Mouse (Mus musculus): ENCODE results near the gene Diablo. TPM values are rescaled to one million over a fixed set of nuclear protein-coding genes. Genes with fewer than 3 reads are reported as not detected.

Diablo gene
- polyA plus RNA-seq (2014; fragmentation: Illumina TruSeq; extraction: RNeasy Lipid Tissue Mini Kit (QIAGEN cat#74804); ENCODE audit: low replicate concordance) = 60.3 TPM

GRCm38 (mm10) chr5:123523692-123524392 lies at the start of gene Diablo:
Gene Diablo (minus strand): TSS chr5:123524176.

DNA sequence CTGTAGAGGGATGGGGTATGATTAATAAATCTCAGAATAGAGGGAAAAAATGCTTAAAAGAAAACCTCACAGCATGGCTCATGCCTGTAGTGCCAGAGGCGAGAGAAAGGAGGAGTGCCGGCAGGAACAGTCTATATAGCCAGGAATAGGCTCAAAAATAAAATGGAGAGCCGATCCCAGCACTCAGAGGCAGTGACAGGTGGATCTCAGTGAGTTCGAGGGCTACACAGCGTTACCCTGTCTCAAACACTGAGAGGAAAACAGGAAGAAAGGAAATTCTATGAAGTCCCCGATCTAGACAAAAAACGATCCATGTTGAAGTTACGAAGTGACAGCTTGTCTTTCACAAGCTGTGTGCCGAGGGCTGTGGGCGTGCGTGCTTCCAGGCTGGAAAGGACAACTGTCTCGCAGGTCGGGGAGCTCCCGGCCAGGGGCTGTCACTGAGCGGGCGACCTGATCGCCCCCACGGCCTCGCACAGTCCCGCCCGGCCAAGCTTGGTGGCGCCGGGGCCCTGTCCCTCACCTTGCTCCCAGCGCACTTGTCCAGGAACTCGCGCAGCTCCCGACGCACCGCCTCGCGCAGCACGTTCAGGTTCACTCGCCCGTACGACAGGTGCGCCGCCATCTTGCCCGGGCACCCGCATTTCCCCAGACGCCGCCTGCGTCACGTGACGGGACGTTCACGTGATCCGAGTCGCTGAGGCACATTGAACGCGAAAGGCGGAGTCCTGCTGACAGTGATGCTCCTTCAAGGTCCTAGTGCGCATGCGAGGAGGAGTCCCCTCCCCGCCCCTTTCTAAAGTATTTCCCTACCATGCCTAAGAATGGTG lies 48.6 kb upstream of the Diablo start, which contains the start of gene Vps33a:
Vps33a (minus strand) TSS at position 682 of the 830 bp plus-strand sequence.

GRCm38 (mm10) chr5:123525281-123525680 lies 1.3 kb upstream of the Diablo start, which contains the start of gene Gm49027:
Gene Gm49027 (minus strand): TSS chr5:123525488.

GRCm38 (mm10) chr5:123510160-123510559 lies 13.8 kb downstream of the Diablo start, which contains the start of gene B3gnt4:
Gene B3gnt4 (plus strand): TSS chr5:123510460.

DNA sequence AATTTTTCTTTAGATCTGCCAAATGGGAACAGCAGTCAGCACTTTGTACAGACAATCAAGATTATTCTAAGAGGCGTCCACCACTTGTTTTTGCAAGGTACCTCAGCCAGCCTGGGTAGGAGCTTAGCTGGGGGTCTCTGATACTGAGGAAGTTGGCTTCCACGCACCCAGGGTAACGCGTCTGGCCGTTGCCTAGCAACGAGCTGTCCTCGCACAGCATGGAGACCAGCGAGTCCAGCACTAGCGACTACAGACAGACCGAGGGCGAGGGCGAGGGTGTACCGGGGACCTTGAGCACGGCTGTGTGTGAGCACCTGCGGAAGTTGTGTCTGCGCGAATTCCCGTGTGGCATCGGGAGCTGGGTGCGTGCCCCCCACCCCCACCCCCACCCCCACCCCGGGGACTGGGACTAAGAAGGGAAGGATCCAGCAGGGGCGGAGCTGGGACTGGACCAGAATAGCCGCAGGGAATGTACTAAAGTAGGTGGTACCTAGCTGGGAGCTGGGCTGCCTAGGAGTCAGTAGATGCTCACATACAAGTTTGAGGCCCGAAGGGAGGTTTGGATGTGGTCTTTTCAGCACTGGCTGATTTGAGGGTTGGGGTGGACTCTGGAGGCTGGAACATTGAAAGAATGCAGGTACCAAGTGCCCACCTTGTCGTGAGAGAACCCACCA lies 34.7 kb downstream of the Diablo start, which contains the start of the genes Lrrc43 and Il31:
Lrrc43 (plus strand) TSS at position 194 of the 674 bp plus-strand sequence.
Il31 (minus strand) TSS at position 378 of the 674 bp plus-strand sequence.

Other genes with a start within 250 kb of the Diablo start
- gene Bcl7a, start 180.3 kb downstream of the Diablo start, polyA plus RNA-seq (2014; fragmentation: Illumina TruSeq; extraction: RNeasy Lipid Tissue Mini Kit (QIAGEN cat#74804); ENCODE audit: low replicate concordance) = 2.0 TPM
- 10.8 TPM for gene Mlxip, start 129.4 kb downstream of the Diablo start, polyA plus RNA-seq (2014; fragmentation: Illumina TruSeq; extraction: RNeasy Lipid Tissue Mini Kit (QIAGEN cat#74804); ENCODE audit: low replicate concordance)
- not detected for gene Lrrc43, start 34.9 kb downstream of the Diablo start, polyA plus RNA-seq (2014; fragmentation: Illumina TruSeq; extraction: RNeasy Lipid Tissue Mini Kit (QIAGEN cat#74804); ENCODE audit: low replicate concordance)
- not detected for gene Il31, start 34.7 kb downstream of the Diablo start, polyA plus RNA-seq (2014; fragmentation: Illumina TruSeq; extraction: RNeasy Lipid Tissue Mini Kit (QIAGEN cat#74804); ENCODE audit: low replicate concordance)
- not detected for gene B3gnt4, start 13.7 kb downstream of the Diablo start, polyA plus RNA-seq (2014; fragmentation: Illumina TruSeq; extraction: RNeasy Lipid Tissue Mini Kit (QIAGEN cat#74804); ENCODE audit: low replicate concordance)
- not detected for gene Gm49027, start 1.3 kb upstream of the Diablo start, polyA plus RNA-seq (2014; fragmentation: Illumina TruSeq; extraction: RNeasy Lipid Tissue Mini Kit (QIAGEN cat#74804); ENCODE audit: low replicate concordance)
- gene Vps33a, start 48.9 kb upstream of the Diablo start, polyA plus RNA-seq (2014; fragmentation: Illumina TruSeq; extraction: RNeasy Lipid Tissue Mini Kit (QIAGEN cat#74804); ENCODE audit: low replicate concordance) = 8.2 TPM
- gene Clip1, start 160.4 kb upstream of the Diablo start, polyA plus RNA-seq (2014; fragmentation: Illumina TruSeq; extraction: RNeasy Lipid Tissue Mini Kit (QIAGEN cat#74804); ENCODE audit: low replicate concordance) = 20.2 TPM
- 153 TPM for gene Zcchc8, start 196.9 kb upstream of the Diablo start, polyA plus RNA-seq (2014; fragmentation: Illumina TruSeq; extraction: RNeasy Lipid Tissue Mini Kit (QIAGEN cat#74804); ENCODE audit: low replicate concordance)
- 285 TPM for gene Rsrc2, start 225.2 kb upstream of the Diablo start, polyA plus RNA-seq (2014; fragmentation: Illumina TruSeq; extraction: RNeasy Lipid Tissue Mini Kit (QIAGEN cat#74804); ENCODE audit: low replicate concordance)
- gene Kntc1, start 225.5 kb upstream of the Diablo start, polyA plus RNA-seq (2014; fragmentation: Illumina TruSeq; extraction: RNeasy Lipid Tissue Mini Kit (QIAGEN cat#74804); ENCODE audit: low replicate concordance) = 5.7 TPM

Measured in small intestine, adult 10 weeks (tissue).